Mouse (Mus musculus): ENCODE results near the gene Npas2. TPM values are rescaled to one million over a fixed set of nuclear protein-coding genes. Genes with fewer than 3 reads are reported as not detected.

Npas2 gene
- polyA plus RNA-seq, 1 experiment from 2014 or later: 9.8 TPM

- no peak for ATAC-seq
- CTCF ChIA-PET: interaction anchor here (0.9 to 2.0 kb wide), 2 partner anchors 14 to 375 kb away, joined by 3 to 4 read pairs; no protein-coding TSS in a partner anchor
- no peaks in the 10 kb centered on the region for H3K27me3 ChIP-seq
- no peak for DNase-seq (ENCODE audit: low read depth, low spot score)
- no peak for TF ChIP-seq CTCF (IDR thresholded peaks at IDR 0.05)
- POLR2A ChIA-PET: interaction anchor here (0.9 kb wide), 1 partner anchor 18 kb away, joined by 3 read pairs; no protein-coding TSS in a partner anchor
- in situ Hi-C loops (cut with MboI; ENCODE audit: low pct_unique_long_range_greater_than_20kb): loop anchor here (25.0 kb wide), 1 partner anchor 286 kb away; the partner anchor contains the start of gene Creg2
These were observed 182.6 kb downstream of the Npas2 start for GRCm38 (mm10) chr1:39376121-39376520.

- ChIA-PET CTCF (interaction anchor here (1.2 kb wide), 1 partner anchor 154 kb away, joined by 3 read pairs; no protein-coding TSS in a partner anchor), POLR2A (interaction anchor here (0.8 to 0.9 kb wide), 2 partner anchors 17 to 371 kb away, joined by 3 read pairs; no protein-coding TSS in a partner anchor)
- H3K27me3 ChIP-seq: no peaks in the 10 kb centered on the region
- in situ Hi-C loops (cut with MboI; ENCODE audit: low pct_unique_long_range_greater_than_20kb): loop anchor here (25.0 kb wide), 1 partner anchor 286 kb away; the partner anchor contains the start of gene Creg2
- DNase-seq (ENCODE audit: low read depth, low spot score) (no peak), ATAC-seq (no peak)
- no peak for TF ChIP-seq CTCF (IDR thresholded peaks at IDR 0.05)
These were observed 183.3 kb downstream of the Npas2 start for GRCm38 (mm10) chr1:39376726-39377240.

GRCm38 (mm10) chr1:39378540-39378939 lies 185.0 kb downstream of the Npas2 start:
- ATAC-seq (no peak), DNase-seq (ENCODE audit: low read depth, low spot score) (no peak)
- TF ChIP-seq CTCF (IDR thresholded peaks at IDR 0.05): no peak
- in situ Hi-C loops (cut with MboI; ENCODE audit: low pct_unique_long_range_greater_than_20kb): loop anchor here (25.0 kb wide), 1 partner anchor 284 kb away; the partner anchor contains the start of gene Creg2
- no peaks in the 10 kb centered on the region for H3K27me3 ChIP-seq
- ChIA-PET CTCF (no interaction called here), POLR2A (interaction anchor here (0.6 kb wide), 1 partner anchor 39 kb away, joined by 3 read pairs; no protein-coding TSS in a partner anchor)

- ATAC-seq (no peak), DNase-seq (ENCODE audit: low read depth, low spot score) (no peak)
- in situ Hi-C loops (cut with MboI; ENCODE audit: low pct_unique_long_range_greater_than_20kb): loop anchor here (25.0 kb wide), 1 partner anchor 283 kb away; the partner anchor contains the start of gene Creg2
- TF ChIP-seq CTCF (IDR thresholded peaks at IDR 0.05): no peak
- POLR2A ChIA-PET: interaction anchor here (0.6 kb wide), 1 partner anchor 39 kb away, joined by 3 read pairs; no protein-coding TSS in a partner anchor
- CTCF ChIA-PET: interaction anchor here (0.7 kb wide), 1 partner anchor 377 kb away, joined by 3 read pairs; no protein-coding TSS in a partner anchor
- H3K27me3 ChIP-seq: no peaks in the 10 kb centered on the region
These were observed 185.5 kb downstream of the Npas2 start for GRCm38 (mm10) chr1:39379021-39379420.

GRCm38 (mm10) chr1:39381017-39381416 lies 187.5 kb downstream of the Npas2 start:
- no peaks in the 10 kb centered on the region for H3K27me3 ChIP-seq
- DNase-seq (ENCODE audit: low read depth, low spot score): no peak
- CTCF ChIA-PET: interaction anchor here (1.0 kb wide), 1 partner anchor 9 kb away, joined by 3 read pairs; no protein-coding TSS in a partner anchor
- POLR2A ChIA-PET: no interaction called here
- in situ Hi-C loops (cut with MboI; ENCODE audit: low pct_unique_long_range_greater_than_20kb): loop anchor here (25.0 kb wide), 1 partner anchor 281 kb away; the partner anchor contains the start of gene Creg2
- no peak for TF ChIP-seq CTCF (IDR thresholded peaks at IDR 0.05)
- ATAC-seq: no peak

GRCm38 (mm10) chr1:39384914-39385313 lies 191.4 kb downstream of the Npas2 start:
- ChIA-PET POLR2A (no interaction called here), CTCF (no interaction called here)
- ATAC-seq (no peak), DNase-seq (ENCODE audit: low read depth, low spot score) (no peak)
- H3K27me3 ChIP-seq: no peaks in the 10 kb centered on the region
- in situ Hi-C loops (cut with MboI; ENCODE audit: low pct_unique_long_range_greater_than_20kb): loop anchor here (25.0 kb wide), 1 partner anchor 277 kb away; the partner anchor contains the start of gene Creg2
- TF ChIP-seq CTCF (IDR thresholded peaks at IDR 0.05): no peak

GRCm38 (mm10) chr1:39386456-39386855 lies 192.9 kb downstream of the Npas2 start:
- no peak for TF ChIP-seq CTCF (IDR thresholded peaks at IDR 0.05)
- CTCF ChIA-PET: no interaction called here
- no peaks in the 10 kb centered on the region for H3K27me3 ChIP-seq
- in situ Hi-C loops (cut with MboI; ENCODE audit: low pct_unique_long_range_greater_than_20kb): loop anchor here (25.0 kb wide), 1 partner anchor 276 kb away; the partner anchor contains the start of gene Creg2
- no peak for DNase-seq (ENCODE audit: low read depth, low spot score)
- no peak for ATAC-seq
- POLR2A ChIA-PET: no interaction called here

- CTCF ChIA-PET: interaction anchor here (1.2 kb wide), 1 partner anchor 140 kb away, joined by 4 read pairs; no protein-coding TSS in a partner anchor
- TF ChIP-seq CTCF (IDR thresholded peaks at IDR 0.05): no peak
- POLR2A ChIA-PET: no interaction called here
- no peak for ATAC-seq
- no peak for DNase-seq (ENCODE audit: low read depth, low spot score)
- H3K27me3 ChIP-seq: no peaks in the 10 kb centered on the region
- in situ Hi-C loops (cut with MboI; ENCODE audit: low pct_unique_long_range_greater_than_20kb): loop anchor here (25.0 kb wide), 1 partner anchor 275 kb away; the partner anchor contains the start of gene Creg2
These were observed 194.0 kb downstream of the Npas2 start for GRCm38 (mm10) chr1:39387497-39387896.

- ChIA-PET CTCF (interaction anchor here (1.2 kb wide), 1 partner anchor 139 kb away, joined by 4 read pairs; no protein-coding TSS in a partner anchor), POLR2A (no interaction called here)
- TF ChIP-seq CTCF (IDR thresholded peaks at IDR 0.05): no peak
- in situ Hi-C loops (cut with MboI; ENCODE audit: low pct_unique_long_range_greater_than_20kb): loop anchor here (25.0 kb wide), 1 partner anchor 274 kb away; the partner anchor contains the start of gene Creg2
- DNase-seq (ENCODE audit: low read depth, low spot score) (no peak), ATAC-seq (no peak)
- no peaks in the 10 kb centered on the region for H3K27me3 ChIP-seq
These were observed 194.6 kb downstream of the Npas2 start for GRCm38 (mm10) chr1:39388163-39388562.

- POLR2A ChIA-PET: interaction anchor here (1.1 kb wide), 1 partner anchor 16 kb away, joined by 3 read pairs; no protein-coding TSS in a partner anchor
- CTCF ChIA-PET: interaction anchor here (1.1 to 1.3 kb wide), 2 partner anchors 8 to 14 kb away, joined by 3 to 4 read pairs; no protein-coding TSS in a partner anchor
- no peak for TF ChIP-seq CTCF (IDR thresholded peaks at IDR 0.05)
- H3K27me3 ChIP-seq: no peaks in the 10 kb centered on the region
- DNase-seq (ENCODE audit: low read depth, low spot score) (no peak), ATAC-seq (no peak)
- in situ Hi-C loops (cut with MboI; ENCODE audit: low pct_unique_long_range_greater_than_20kb): loop anchor here (25.0 kb wide), 1 partner anchor 273 kb away; the partner anchor contains the start of gene Creg2
These were observed 195.8 kb downstream of the Npas2 start for GRCm38 (mm10) chr1:39389338-39389737.

Data from Patski (cell line).